Mouse (Mus musculus) spleen, embryonic (tissue): ENCODE data around the gene Oprd1.

Experiments used
- CTCF ChIA-PET: fragments of 350-600 bp; sonication (Branson Sonifier 250); formaldehyde crosslinking; loops from one replicate; lab custom pipeline; 2022; lab: Charles Lee

Gene Oprd1

DNA sequence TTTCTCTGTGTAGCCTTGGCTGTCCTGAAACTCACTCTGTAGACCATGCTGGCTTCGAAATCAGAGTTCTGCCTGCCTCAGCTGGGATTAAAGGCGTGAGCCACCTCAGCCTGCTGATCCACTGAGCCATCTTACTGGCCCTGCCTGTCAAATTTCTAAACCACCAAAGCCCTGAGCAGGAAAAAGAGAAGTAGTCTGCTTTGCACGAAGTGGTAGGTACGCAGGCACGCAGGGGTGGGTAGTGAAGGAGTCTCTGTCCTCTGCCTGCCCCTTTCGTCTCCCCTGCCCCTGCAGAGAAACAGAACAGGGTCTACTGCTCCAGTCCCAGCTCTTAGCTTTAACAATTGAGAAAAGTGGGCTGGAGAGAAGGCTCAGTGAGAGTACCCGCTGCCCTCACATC, 59.2 kb downstream of the Oprd1 start:
- CTCF ChIA-PET, result interaction anchor here (0.6 kb wide), 1 partner anchor 579 kb away, joined by 4 read pairs; no protein-coding TSS in a partner anchor

DNA sequence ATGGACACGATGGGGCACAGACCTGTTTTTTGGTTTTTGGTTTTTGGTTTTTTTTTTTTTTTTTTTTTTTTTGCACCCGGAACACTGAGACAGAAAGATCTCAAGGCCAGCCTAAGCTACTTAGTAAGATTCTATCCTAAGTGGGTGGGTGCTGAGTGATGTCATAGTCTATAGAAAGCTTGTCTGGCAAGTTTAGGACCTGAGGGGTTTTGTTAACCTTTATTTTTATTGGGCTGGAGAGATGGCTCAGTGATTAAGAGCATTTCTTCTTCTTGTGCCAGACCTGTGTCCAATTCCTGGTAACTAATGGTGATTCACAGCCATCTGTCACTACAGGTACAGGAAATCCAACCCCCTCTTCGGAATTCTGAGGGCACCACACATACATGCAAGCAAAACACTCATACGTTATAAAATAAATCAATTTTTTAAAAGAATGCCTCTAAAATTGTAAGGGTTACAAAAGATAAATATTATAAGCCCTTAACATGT, 63.7 kb downstream of the Oprd1 start:
- CTCF ChIA-PET, result interaction anchor here (0.6 to 1.2 kb wide), 4 partner anchors 9 to 215 kb away, joined by 3 to 11 read pairs (median 4); no protein-coding TSS in a partner anchor

- CTCF ChIA-PET, result interaction anchor here (0.6 to 1.2 kb wide), 5 partner anchors 8 to 102 kb away, joined by 3 to 11 read pairs (median 4); no protein-coding TSS in a partner anchor
Measured at GRCm38 (mm10) chr4:132079555-132080275, 64.6 kb downstream of the Oprd1 start.

DNA sequence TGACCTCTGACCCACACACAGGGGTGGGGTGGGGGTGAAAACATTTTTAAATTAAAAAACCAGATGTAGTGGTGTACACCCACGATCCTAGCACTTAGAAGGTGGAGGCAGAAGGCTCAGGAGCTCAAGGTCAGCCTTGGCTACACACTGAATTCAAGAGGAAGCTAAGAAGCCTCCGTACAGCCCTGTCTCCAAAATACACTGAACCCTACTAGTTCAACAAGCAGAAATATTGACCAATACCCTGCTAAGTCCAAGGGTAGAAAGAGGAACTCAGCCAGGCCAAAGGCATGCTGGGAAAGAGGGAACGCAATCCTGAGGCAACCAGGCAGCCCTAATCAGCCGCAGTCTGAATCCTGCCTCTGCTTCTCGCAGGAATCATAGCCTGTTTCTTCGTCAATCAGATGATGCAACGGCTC, 66.0 kb downstream of the Oprd1 start:
- CTCF ChIA-PET, result interaction anchor here (1.0 kb wide), 1 partner anchor 161 kb away, joined by 3 read pairs; no protein-coding TSS in a partner anchor

DNA sequence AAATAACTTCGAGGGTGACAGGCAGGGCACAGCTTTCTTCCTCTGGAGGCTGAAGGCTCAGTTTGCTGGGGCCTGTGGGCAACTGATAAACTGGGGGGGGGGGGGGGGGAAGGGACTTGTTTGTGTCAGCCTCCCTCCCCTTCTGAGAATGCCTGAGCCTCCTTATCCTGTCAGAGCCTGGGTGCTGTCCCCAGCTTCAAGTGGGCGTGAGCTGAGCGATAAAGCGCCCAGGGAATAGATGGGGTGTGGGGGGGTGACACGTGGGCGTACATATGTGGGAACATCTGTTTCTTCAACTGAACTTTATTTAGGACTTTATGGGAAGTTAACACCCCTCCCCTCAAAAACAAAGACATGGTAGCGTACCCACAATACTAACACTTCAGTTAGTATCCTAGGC, 66.8 kb downstream of the Oprd1 start:
- CTCF ChIA-PET, result interaction anchor here (0.6 to 1.5 kb wide), 5 partner anchors 44 to 197 kb away, joined by 3 to 15 read pairs (median 4); no protein-coding TSS in a partner anchor

GRCm38 (mm10) chr4:132076480-132077405, 67.5 kb downstream of the Oprd1 start:
- CTCF ChIA-PET, result interaction anchor here (0.6 to 1.5 kb wide), 4 partner anchors 43 to 197 kb away, joined by 3 to 15 read pairs (median 4); no protein-coding TSS in a partner anchor

GRCm38 (mm10) chr4:132075796-132076195, 68.5 kb downstream of the Oprd1 start:
- CTCF ChIA-PET, result interaction anchor here (1.5 kb wide), 1 partner anchor 42 kb away, joined by 15 read pairs; no protein-coding TSS in a partner anchor

DNA sequence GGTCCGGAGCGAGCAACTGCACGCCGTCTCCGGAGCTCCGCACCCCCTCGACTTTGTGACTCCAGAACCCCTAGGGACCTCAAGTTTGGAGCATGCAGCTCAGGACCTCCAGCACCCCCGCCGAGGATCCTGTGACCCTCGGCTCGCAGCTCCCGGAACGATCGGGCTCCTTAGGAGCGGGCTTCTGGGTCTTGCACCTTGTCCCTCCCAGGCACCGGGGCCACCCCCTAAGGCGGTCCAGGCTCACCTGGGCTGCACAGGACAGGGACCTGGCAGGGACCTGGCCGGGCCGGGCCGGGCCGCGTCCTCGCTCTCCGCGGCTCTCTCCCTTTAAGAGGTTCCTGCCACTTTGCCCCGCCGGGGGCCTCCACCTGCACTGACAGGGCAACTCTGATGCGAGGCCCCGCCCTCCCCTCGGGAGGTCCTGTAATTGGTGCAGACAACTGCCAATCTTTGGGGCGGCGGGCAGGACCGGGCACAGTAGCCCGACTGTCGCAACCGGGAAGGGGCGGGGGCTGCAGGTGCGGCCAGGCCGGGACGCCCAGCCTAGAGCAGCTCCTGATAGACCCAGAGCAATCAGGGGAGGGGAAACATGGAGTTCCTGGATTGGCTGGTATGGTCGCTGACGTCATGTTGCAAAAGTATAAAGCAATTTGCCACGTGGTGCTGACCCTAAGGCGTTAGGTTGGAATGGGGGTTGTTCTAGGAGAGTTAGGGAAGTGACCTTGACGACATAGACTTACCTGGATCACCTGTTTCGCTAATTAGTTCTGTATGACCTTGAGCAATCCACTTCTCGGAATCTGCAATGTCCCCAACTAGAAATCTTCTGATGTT, 69.1 kb downstream of the Oprd1 start, which contains the start of gene Epb41:
TSS of gene Epb41 (minus strand) at position 389 of the 837 bp plus-strand sequence.
- CTCF ChIA-PET, result interaction anchor here (0.5 to 1.0 kb wide), 2 partner anchors 43 to 194 kb away, joined by 3 read pairs; no protein-coding TSS in a partner anchor

DNA sequence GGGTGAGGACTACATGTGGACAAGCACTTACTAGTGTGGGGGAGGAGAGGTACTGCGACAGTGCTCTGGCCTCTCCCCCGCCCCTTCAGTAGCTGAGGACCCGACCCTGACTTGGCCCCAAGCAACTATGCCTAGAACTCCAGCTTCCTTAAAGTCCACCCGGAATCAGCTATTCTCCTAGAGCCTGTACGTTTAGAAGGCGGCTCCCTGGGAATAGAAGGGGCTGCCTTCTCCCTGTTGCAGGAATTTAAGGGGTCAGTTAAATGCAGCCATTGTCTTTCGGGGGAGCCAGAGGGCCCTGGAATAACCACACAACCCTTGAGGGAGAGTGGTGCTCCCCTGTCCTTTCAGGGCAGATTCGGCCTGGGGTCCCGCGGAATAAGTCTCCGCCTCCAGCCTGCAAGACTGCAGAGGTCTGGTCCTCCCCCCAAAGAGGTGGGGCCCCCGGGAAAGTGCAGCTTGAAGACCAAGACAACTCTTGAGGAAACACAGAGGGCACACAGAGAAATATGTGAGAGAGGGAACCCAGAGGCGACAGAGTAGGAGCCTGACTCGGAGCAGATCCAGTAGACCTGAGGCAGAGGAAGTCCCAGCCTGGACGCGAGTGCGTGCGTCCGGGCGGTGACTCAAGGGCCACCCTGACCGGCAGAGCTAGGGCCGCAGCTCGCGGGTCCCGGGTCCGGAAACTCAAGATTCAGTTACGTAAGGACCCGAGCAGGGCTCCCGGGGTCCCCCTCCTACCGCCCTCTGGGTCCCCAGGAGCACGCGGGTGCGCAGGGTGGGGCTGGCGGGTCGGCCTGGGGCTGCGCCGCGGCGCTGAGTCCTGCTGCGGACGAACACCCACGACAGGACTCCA, 70.0 kb downstream of the Oprd1 start, which contains the start of gene Gm10300:
TSS of gene Gm10300 (plus strand) at position 621 of the 856 bp plus-strand sequence.
- CTCF ChIA-PET, result interaction anchor here (0.5 to 1.0 kb wide), 3 partner anchors 42 to 1042 kb away, joined by 3 read pairs; no protein-coding TSS in a partner anchor

- CTCF ChIA-PET, result interaction anchor here (0.6 kb wide), 1 partner anchor 28 kb away, joined by 3 read pairs; no protein-coding TSS in a partner anchor
Measured at GRCm38 (mm10) chr4:132072946-132073345, 71.3 kb downstream of the Oprd1 start.

GRCm38 (mm10) chr4:132072156-132072555, 72.1 kb downstream of the Oprd1 start:
- CTCF ChIA-PET, result interaction anchor here (0.6 to 1.0 kb wide), 2 partner anchors 38 to 89 kb away, joined by 3 to 5 read pairs; no protein-coding TSS in a partner anchor

GRCm38 (mm10) chr4:132071674-132072073, 72.6 kb downstream of the Oprd1 start:
- CTCF ChIA-PET, result interaction anchor here (0.6 to 1.3 kb wide), 3 partner anchors 9 to 89 kb away, joined by 3 to 11 read pairs (median 5); no protein-coding TSS in a partner anchor

- CTCF ChIA-PET, result no interaction called here
Measured at GRCm38 (mm10) chr4:132067938-132068235, 76.4 kb downstream of the Oprd1 start.

DNA sequence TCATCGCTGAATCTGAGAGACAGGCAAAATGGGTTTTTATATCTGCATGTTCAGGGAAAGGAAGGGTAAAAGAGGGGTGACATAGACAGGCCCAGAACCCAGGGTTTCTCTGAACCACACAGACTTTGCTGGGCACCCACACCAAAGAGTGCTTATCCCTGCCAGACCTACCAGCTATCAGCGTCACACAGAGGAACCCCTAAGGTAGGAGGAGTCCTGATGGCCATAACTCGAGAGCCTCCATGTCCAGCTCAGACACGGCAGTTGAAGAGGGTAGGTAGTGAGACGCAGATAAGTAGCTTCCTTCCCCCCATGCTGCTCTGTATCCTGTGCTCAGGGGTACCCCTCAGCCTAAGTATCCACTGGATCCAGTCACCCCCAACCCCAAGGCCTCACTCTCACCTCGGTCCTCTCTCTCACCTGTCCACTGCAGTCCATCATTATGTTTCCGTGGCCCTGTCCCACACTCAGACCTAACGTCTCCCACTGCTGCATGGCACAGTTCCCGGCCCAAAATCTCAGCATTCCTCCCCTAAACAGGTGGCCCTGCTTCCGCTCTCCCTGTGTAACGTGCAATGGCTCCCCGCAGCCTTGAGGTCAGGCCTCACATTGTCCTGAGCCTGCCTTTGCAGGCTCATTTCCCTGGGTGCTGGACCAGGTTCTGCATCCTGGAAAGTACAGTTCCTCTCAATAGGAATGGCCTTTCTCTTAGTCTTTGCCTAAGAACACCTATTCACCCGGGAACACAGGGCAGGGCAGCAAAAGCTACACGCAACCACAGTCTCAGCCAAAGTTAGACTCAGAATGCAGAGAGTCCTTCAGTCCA, 77.0 kb downstream of the Oprd1 start:
- CTCF ChIA-PET, result no interaction called here

- CTCF ChIA-PET, result no interaction called here
Measured at GRCm38 (mm10) chr4:132066101-132066773, 78.0 kb downstream of the Oprd1 start.

DNA sequence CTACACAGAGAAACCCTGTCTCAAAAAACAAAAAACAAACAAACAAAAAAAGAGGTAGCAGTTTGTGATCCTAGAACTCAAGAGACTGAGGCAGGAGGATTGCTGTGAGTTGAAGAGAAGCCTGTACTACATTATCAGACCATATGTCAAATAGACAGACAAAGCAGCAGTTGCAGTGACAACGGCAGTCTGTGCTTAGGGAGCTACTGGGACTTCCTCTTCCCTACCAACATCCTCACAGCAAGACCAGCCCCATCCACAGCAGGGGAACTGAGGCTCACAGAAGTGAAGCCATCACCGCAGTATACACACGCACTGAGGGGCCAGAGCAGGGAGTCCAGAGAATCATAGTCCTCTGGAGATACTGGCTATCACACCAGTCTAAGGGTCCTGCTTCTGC, 78.7 kb downstream of the Oprd1 start:
- CTCF ChIA-PET, result no interaction called here

GRCm38 (mm10) chr4:132064550-132064949, 79.7 kb downstream of the Oprd1 start:
- CTCF ChIA-PET, result no interaction called here
